Mouse (Mus musculus) urinary bladder, postnatal 36 days (tissue): ENCODE data around the gene Ovgp1.
"Not testable (repeated sequence)": the region's sequence is repeated elsewhere in the genome, so short reads cannot be mapped to it uniquely, and the experiment has no call there.

Source experiments
- DNase-seq, 2 experiments: peaks; one replicate each; pipeline ENCODE4 v3.0.0; 2022; ENCODE audit warnings: low spot score in 2 of 2, mixed read lengths in 1 of 2

The Ovgp1 gene

DNA sequence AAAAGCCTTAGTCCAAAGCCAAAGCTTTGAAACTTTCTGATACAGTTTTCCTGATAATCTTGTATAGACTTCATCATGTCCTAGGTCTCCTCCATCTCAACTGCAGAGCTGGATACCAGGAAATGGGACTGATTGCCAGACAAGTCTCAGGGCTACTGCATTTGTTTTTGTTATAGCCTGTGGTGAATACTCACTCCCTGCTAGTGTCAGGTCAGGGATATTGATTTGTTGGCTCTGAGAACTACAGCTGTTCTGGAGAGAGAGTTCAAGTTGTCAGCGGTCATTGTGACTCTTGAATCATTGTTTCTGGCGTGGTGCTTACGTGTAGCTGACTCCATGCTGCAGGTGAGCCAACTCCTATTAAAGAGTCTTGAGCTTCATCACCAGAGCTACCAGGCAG lies at the start of gene Ovgp1:
TSS of gene Ovgp1 (plus strand) at position 301 of the 400 bp plus-strand sequence.
- DNase-seq, result no peak

GRCm38 (mm10) chr3:105924616-105925015 lies 48.9 kb upstream of the Ovgp1 start:
- DNase-seq, result no peak

DNA sequence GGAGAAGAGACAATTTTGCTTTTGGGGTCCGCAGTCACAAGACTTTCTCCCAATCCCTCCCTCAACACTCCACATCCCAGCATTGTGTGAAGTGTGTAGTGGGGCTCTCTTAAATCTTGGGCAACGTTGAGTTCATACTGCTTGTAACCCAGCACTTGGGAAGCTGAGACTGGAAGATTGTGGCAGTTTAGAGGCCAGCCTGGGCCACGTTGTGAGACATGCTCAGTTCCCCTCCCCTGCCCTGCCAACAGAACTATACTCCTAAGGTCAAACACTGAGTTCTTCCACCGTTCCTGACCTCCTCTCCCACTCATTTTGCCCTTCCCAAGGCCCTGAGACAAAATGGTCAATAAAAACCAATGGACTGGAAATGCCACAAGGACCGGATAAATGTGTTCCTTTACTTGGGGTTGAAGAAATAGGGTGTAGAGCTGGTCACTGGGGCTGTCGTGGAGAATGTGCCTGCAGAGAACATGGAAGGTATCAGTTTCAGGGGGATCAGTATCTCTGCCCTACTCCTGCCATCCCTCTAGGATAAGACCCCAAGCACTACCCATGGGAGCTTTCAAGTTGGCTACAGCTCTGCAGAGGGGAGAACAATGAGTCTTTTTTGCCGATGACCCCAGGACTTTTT lies 45.8 kb upstream of the Ovgp1 start:
- no peak for DNase-seq

DNA sequence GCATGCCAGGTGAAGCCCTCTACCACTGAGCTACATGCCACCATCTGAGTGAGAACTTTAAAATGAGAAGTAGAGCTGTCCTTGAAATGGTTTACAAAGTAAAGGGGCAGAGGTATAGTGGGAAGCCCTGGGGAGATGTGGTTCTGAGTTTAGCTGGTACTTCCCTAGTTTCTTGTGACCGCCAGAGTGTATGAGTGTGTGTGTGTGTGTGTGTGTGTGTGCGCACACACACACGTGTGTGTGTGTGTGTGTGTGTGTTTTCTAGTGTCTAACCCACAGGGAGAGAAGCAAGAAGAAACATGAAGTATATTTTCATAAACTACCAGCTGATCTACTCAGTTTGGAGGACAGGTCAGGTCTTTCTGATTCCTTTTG lies 45.3 kb upstream of the Ovgp1 start:
- no peak for DNase-seq

GRCm38 (mm10) chr3:105928781-105929180 lies 44.7 kb upstream of the Ovgp1 start:
- no peak for DNase-seq

DNA sequence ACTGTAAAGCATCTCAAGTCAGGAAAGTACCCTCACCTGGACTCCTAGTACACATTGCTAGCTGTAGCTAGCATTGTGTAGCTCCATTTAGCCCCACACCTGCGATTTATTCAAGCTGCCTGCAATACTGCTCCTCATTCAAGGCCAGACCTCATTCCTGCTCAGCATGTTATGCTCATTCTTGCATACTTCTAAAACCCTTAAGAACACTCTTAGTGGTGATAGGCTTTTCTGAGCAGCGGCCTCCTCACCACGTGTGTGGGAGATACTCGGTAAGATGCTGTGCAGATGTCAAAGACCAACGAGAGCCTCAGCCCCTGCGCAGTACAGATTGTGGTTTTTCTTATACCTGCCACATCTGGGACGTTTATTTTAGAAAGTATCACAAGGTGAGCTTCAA lies 43.7 kb upstream of the Ovgp1 start:
- no peak for DNase-seq

DNA sequence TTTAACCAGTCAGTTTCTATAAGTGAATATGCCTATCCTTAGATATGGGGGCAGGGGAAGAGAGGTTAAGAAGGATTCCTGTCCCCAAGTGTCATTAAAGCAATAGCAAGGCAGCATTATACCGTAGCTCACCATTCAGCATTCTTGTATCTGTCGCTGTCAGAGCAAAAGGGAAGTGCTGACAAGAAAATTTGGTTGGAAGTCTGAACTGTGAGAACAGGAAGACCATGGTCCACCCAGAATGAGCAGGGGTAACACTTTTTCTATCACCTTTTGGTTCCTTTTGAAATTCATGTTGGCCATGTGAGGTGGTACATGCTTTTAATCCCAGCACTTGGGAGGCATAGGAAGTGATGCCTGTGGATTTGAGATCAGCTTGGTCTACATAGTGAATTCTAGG lies 42.4 kb upstream of the Ovgp1 start:
- no peak for DNase-seq

GRCm38 (mm10) chr3:105932240-105933071 lies 41.1 kb upstream of the Ovgp1 start, which contains the start of gene I830077J02Rik:
Gene I830077J02Rik (minus strand): TSS chr3:105932664.
- DNase-seq, result no peak

GRCm38 (mm10) chr3:105933926-105934325 lies 39.6 kb upstream of the Ovgp1 start:
- no peak for DNase-seq

GRCm38 (mm10) chr3:105935033-105935432 lies 38.5 kb upstream of the Ovgp1 start:
- peak in 1 of 2 experiments; percentile 46 for DNase-seq

GRCm38 (mm10) chr3:105936111-105936510 lies 37.4 kb upstream of the Ovgp1 start:
- no peak for DNase-seq

GRCm38 (mm10) chr3:105951348-105951747 lies 22.2 kb upstream of the Ovgp1 start:
- DNase-seq, result no peak

DNA sequence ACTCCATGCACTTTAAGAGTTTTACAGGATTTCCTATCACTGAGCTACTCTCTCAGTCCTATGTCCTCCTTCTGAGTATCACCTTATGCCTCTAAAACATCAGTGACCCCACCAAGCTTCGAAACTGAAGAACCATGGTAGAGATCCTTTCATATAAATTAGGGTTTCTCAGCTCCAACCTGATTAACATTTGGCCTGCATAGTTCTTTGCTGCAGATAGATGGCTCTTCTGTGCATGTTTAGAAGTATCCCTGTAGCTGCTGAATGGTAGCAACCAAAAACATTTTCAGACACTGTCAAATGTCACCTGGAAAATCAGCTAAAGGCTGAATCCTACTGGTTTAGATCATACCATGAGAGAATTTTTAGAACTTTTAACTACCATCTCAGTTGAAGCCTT lies 16.3 kb upstream of the Ovgp1 start:
- no peak for DNase-seq

GRCm38 (mm10) chr3:105958204-105958603 lies 15.3 kb upstream of the Ovgp1 start:
- no peak for DNase-seq

GRCm38 (mm10) chr3:105958974-105959580 lies 14.4 kb upstream of the Ovgp1 start, which contains the start of gene Wdr77:
Gene Wdr77 (plus strand): TSS chr3:105959369.
- DNase-seq, result peak; percentile 95

- no peak for DNase-seq
Observed at GRCm38 (mm10) chr3:105959585-105959984, 13.9 kb upstream of the Ovgp1 start.

DNA sequence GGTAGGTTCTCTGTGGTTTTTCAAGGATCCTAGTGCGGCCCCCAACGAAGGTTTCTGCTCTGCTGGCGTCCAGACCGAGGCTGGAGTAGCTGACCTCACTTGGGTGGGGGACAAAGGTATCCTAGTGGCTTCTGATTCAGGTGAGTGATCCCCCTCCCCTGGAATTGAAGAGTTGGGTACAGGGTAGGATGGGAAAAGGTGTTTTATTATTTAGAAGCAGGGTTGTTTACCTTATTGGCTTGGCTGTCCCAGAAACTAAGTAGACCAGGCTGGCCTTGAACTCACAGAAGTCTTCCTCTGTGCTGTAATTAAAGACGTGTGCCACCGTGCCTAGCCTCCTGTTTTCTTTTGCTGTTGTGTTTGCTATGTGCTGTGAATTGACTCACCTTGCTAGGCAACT lies 13.5 kb upstream of the Ovgp1 start, which contains the start of gene Atp5f1:
TSS of gene Atp5f1 (minus strand) at position 101 of the 400 bp plus-strand sequence.
- no peak for DNase-seq

DNA sequence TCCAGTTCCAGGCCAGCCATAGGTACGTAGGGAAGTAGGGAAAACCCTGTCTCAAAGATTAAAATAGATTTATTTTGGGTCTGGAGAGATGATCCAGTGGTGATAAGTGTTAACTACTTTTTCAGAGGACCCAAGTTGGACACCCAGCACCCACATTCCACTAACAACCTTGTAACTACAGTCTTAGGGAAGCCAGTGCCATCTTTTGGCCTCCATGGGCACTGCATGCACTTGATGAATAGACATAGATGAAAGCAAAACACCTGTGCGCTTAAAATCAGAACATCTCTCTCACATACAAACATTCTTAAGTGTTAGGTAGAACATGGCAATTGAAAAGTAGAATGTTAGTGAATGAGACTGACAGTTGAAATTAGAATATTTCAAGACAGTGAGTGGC lies 12.8 kb upstream of the Ovgp1 start:
- no peak for DNase-seq

DNA sequence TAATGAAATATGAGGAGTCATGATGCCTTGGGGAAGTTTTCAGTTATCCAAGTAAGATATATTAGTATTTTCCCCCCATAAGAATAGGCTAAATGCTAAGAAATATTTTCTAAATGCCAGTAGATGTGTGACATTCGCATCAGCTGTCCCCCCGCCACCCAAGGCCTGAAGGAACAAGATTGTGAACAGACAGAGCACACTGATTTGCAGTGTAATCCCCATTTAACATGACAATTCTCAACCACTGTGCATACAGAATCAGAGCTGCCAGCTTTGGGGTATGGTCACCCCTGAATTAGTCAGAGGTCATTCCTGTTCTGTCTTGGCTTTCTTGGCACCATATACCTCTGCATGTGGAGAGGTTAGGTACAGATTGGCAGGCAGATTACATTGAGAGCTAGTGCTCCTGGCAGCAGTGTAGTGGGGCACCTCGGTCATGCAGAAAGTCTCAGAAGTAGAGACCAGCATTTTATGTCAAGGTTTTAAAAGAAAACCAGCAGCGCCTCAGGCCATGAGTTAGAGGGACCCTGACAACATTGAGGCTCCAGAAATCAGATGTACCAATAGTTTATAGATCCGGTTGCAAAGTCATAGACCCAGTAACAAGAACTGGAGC lies 1.6 kb upstream of the Ovgp1 start:
- DNase-seq, result no peak

DNA sequence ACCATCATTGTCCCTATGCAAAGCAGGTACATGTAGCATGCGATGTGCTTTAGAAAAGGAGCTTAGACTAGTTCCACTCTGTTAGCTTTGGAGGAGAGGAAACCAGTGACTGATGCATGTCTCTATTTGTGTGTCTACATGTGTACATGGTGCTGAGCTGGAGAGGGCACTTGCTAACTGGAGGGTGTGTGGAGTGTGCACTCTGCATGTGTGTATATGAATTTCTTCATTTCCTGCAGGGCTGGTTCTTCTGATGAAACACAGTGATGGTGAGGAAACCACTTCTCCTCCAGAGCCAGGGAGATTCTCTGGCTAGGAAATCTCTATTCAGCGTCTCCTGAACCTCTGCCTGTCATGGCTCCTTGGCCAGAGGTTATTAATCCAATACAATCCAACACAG lies 663 bp downstream of the Ovgp1 start:
- DNase-seq, result no peak

DNA sequence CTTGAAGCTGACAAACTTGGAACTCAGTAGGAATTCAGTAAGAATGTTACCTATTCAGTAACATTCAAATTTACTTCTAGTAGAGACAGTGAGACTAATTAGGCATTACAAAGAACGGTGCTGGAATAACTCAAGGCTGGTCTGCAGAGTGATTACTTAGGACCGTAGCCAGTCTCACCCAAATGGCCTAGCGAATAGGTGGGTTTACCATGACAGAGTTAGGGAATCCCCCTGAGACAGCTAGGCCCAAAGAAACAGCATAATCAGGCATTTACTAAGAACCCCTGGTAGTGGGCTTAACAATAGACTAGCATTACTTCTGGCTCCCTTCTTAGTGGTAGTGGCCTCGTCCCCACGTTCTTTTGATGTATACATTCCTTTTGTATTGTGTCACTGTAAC lies 16.1 kb downstream of the Ovgp1 start:
- not testable (repeated sequence) for DNase-seq

DNA sequence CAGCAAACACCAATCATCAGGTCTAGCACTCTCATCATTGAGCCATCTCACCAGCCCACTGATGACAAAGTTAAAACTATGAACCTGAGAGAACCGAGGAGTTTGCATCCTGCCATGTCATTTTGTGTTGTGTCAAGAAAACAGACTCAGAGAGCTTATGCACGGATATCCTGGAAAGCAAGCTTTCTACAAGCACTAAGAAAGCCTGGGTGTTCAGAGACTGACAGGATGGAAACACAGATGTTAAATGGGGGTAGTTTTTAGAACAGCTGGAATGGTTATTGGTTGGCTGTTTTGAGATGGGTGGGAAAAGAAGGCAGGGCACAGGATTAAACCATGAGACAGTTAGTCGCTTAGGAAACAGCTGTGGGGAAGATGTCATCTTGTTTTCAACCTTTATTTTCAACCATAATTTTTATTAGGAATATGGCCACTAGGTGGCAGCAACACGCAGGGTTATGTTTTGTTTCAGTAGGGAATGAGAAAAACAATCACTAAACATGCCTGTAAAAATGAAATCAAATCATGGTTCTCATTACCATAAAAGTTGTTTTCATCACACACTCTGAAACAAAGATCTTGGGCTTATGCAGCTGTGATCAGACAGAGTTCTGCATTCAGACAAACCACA lies 18.3 kb downstream of the Ovgp1 start:
- DNase-seq, result peak; percentile 6 to 15
